ENCODE assay signal across 10 mouse cellular contexts in genomic region chr13:56159614-56160363, GRCm38 (mm10). TPM values are rescaled to one million over a fixed set of nuclear protein-coding genes. Genes with fewer than 3 reads are reported as not detected.
A peak's percentile ranks its signal among the peaks of the same experiment; 100 is the strongest.
DNase-seq lines count a peak whose midpoint lies in the region; ATAC-seq and TF ChIP-seq lines count a peak whose summit lies in the region.
"Had no signal": no experiment of that assay in that cellular context is flagged by ENCODE, and none has a peak within 500 bp of the region (broad histone marks: within the 10 kb centered on the region; RNA-seq: fewer than 3 reads in every experiment).

No protein-coding gene starts in this region.

- H3K4me2 ChIP-seq in heart, embryonic 12.5 days, result 0 out of 2 replicates have a peak overlapping the region, but pooled peaks have one; percentile 29
- H3K4me2 ChIP-seq in midbrain, postnatal 0 days (ENCODE audit: low read depth, low read length, poor library complexity, severe bottlenecking), result no peak overlapping the region
- H3K4me2 ChIP-seq in limb, embryonic 11.5 days (ENCODE audit: low read depth, severe bottlenecking), result peak overlapping the region; percentile 34

- no peaks in the 10 kb centered on the region for H3K27me3 ChIP-seq in heart, embryonic 12.5 days (replicated peaks)
- H3K27me3 ChIP-seq in midbrain, embryonic 10.5 days (ENCODE audit: low read depth, poor library complexity, severe bottlenecking), result peaks cover 3% of the 10 kb centered on the region; the same call in 1 of the 2 replicates
- H3K27me3 ChIP-seq in midbrain, postnatal 0 days (ENCODE audit: insufficient read depth, low read length), result no peaks in the 10 kb centered on the region; the same call in 1 of the 2 replicates
- no peaks in the 10 kb centered on the region for H3K27me3 ChIP-seq in limb, embryonic 11.5 days (ENCODE audit: control insufficient read depth, insufficient read depth, low read length)

- no peak overlapping the region for H3K4me3 ChIP-seq in heart, embryonic 12.5 days
- H3K4me3 ChIP-seq in midbrain, embryonic 10.5 days, result no peak overlapping the region
- no peak overlapping the region for H3K4me3 ChIP-seq in midbrain, postnatal 0 days (ENCODE audit: low read depth, low read length)
- H3K4me3 ChIP-seq in limb, embryonic 11.5 days (ENCODE audit: low read depth, low read length), result no peak overlapping the region

- no peak overlapping the region for H3K9ac ChIP-seq in heart, embryonic 12.5 days
- H3K9ac ChIP-seq in midbrain, postnatal 0 days (replicated peaks; ENCODE audit: low read length, poor library complexity, severe bottlenecking), result no peak overlapping the region
- peak overlapping the region; percentile 50; the same call in 1 of the 2 replicates for H3K9ac ChIP-seq in limb, embryonic 11.5 days (ENCODE audit: low read length)

- no peak for DNase-seq in heart, adult 8-10 months (ENCODE audit: low spot score)
- peak; percentile 28 for DNase-seq in midbrain, embryonic 10.5 days (ENCODE audit: low spot score)
- no peak for DNase-seq in midbrain, postnatal 0 days (ENCODE audit: low spot score)
- peak; percentile 88 for DNase-seq in limb, embryonic 11.5 days (ENCODE audit: low spot score)
- peak; percentile 35 for DNase-seq in yolk sac, embryonic 10.5 days (ENCODE audit: low spot score)
- no peak for DNase-seq in spleen, postnatal 14 days (ENCODE audit: low spot score in 2 of 2)
- no peak for DNase-seq in adrenal gland, postnatal 4 days (ENCODE audit: low spot score in 2 of 2)
- DNase-seq: kidney, adult 2 months had no signal

- peaks cover 37% of the 10 kb centered on the region for H3K4me1 ChIP-seq in heart, embryonic 12.5 days (replicated peaks)
- H3K4me1 ChIP-seq in midbrain, embryonic 10.5 days, result peaks cover 22% of the 10 kb centered on the region
- no peaks in the 10 kb centered on the region for H3K4me1 ChIP-seq in midbrain, postnatal 0 days (ENCODE audit: insufficient read depth, low read length)
- H3K4me1 ChIP-seq in limb, embryonic 11.5 days (ENCODE audit: control insufficient read depth, insufficient read depth, low read length), result peaks cover 70% of the 10 kb centered on the region

- no peaks in the 10 kb centered on the region for H3K36me3 ChIP-seq in heart, embryonic 12.5 days
- H3K36me3 ChIP-seq in midbrain, embryonic 10.5 days, result no peaks in the 10 kb centered on the region
- no peaks in the 10 kb centered on the region for H3K36me3 ChIP-seq in midbrain, postnatal 0 days (ENCODE audit: insufficient read depth, low read length)
- no peaks in the 10 kb centered on the region for H3K36me3 ChIP-seq in limb, embryonic 11.5 days (ENCODE audit: control insufficient read depth, insufficient read depth, low read length)

- H3K9me3 ChIP-seq in heart, embryonic 12.5 days (replicated peaks), result no peaks in the 10 kb centered on the region
- H3K9me3 ChIP-seq in midbrain, embryonic 10.5 days (replicated peaks), result no peaks in the 10 kb centered on the region
- no peaks in the 10 kb centered on the region for H3K9me3 ChIP-seq in midbrain, postnatal 0 days (ENCODE audit: low read length)
- H3K9me3 ChIP-seq in limb, embryonic 11.5 days (ENCODE audit: control insufficient read depth, low read length), result no peaks in the 10 kb centered on the region

- 43% methylated on average over 17 of the region's 17 CpGs for WGBS in heart, embryonic 12.5 days
- 57% methylated on average over 17 of the region's 17 CpGs for WGBS in midbrain, embryonic 10.5 days
- 64% methylated on average over 17 of the region's 17 CpGs for WGBS in midbrain, postnatal 0 days
- whole genome bisulfite sequencing in limb, embryonic 11.5 days, result 3% methylated on average over 17 of the region's 17 CpGs

- no peak; the same call in 1 of the 2 replicates for ATAC-seq in heart, embryonic 12.5 days (ENCODE audit: insufficient number of reproducible peaks, low FRiP score)
- ATAC-seq in midbrain, postnatal 0 days (ENCODE audit: low FRiP score), result no peak
- ATAC-seq in limb, embryonic 11.5 days (ENCODE audit: insufficient number of reproducible peaks, low FRiP score, low TSS enrichment, low read depth), result peak; percentile 83
- ATAC-seq: Patski had no signal

- no peak for TF ChIP-seq CTCF in midbrain, postnatal 0 days (IDR thresholded peaks at IDR 0.05)

- H3K27ac ChIP-seq in heart, embryonic 12.5 days (ENCODE audit: poor library complexity, severe bottlenecking), result 0 out of 2 replicates have a peak overlapping the region, but pooled peaks have one; percentile 18
- no peak overlapping the region; the same call in 1 of the 2 replicates for H3K27ac ChIP-seq in midbrain, embryonic 10.5 days (replicated peaks)
- H3K27ac ChIP-seq in midbrain, postnatal 0 days (ENCODE audit: low read depth, low read length), result no peak overlapping the region
- peak overlapping the region; percentile 90 for H3K27ac ChIP-seq in limb, embryonic 11.5 days (replicated peaks; ENCODE audit: low read depth, low read length)

RNA-seq across cellular contexts. Expression of gene Tifab, which starts 18.9 kb away (rescaled TPM):
- polyA plus RNA-seq in heart, embryonic 12.5 days (2016; fragmentation: Nextera tagmentation; extraction: Ambion mirVana), result 0.72 and 0.81 TPM in 2 replicates
- total RNA-seq in heart, adult 8-10 months (2022), result 1 to 10 TPM in 1 of 4 experiments, under 1 TPM in 3; 0.50 to 1.2 (median 0.82) TPM
- polyA plus RNA-seq in midbrain, embryonic 10.5 days (2016; fragmentation: Nextera tagmentation; extraction: Ambion mirVana), result 1.4 and 1.6 TPM in 2 replicates
- 0.49 and 0.52 TPM in 2 replicates for total RNA-seq in midbrain, postnatal 0 days (2014; rRNA removed)
- polyA plus RNA-seq in midbrain, postnatal 0 days (2015; fragmentation: Nextera tagmentation; extraction: Ambion mirVana), result 0.64 and 0.76 TPM in 2 replicates
- 0.27 and 0.52 TPM in 2 replicates for polyA plus RNA-seq in limb, embryonic 11.5 days (2014; fragmentation: Nextera tagmentation; extraction: Ambion mirVana)
- 1 to 10 TPM; 1.4 to 1.8 TPM for total RNA-seq in adrenal gland, postnatal 4 days (2021)
- polyA plus RNA-seq: Patski had no signal

RNA-seq across cellular contexts. Expression of gene H2afy, which starts 23.6 kb away (rescaled TPM):
- polyA plus RNA-seq in heart, embryonic 12.5 days (2016; fragmentation: Nextera tagmentation; extraction: Ambion mirVana), result 141 and 152 TPM in 2 replicates
- total RNA-seq in heart, adult 8-10 months (2022), result 10 to 100 TPM; 39.0 to 48.2 (median 45.6) TPM
- polyA plus RNA-seq in midbrain, embryonic 10.5 days (2016; fragmentation: Nextera tagmentation; extraction: Ambion mirVana), result 526 and 546 TPM in 2 replicates
- 117 and 163 TPM in 2 replicates for total RNA-seq in midbrain, postnatal 0 days (2014; rRNA removed)
- polyA plus RNA-seq in midbrain, postnatal 0 days (2015; fragmentation: Nextera tagmentation; extraction: Ambion mirVana), result 121 and 134 TPM in 2 replicates
- 726 and 743 TPM in 2 replicates for polyA plus RNA-seq in limb, embryonic 11.5 days (2014; fragmentation: Nextera tagmentation; extraction: Ambion mirVana)
- 100 to 1,000 TPM; 164 to 176 TPM for total RNA-seq in adrenal gland, postnatal 4 days (2021)

Comparison
In these comparisons a context has a peak if more than half of its experiments do, and no peak if none do; other contexts are left out.
1. DNase-seq: peak in midbrain, embryonic 10.5 days (single experiment), limb, embryonic 11.5 days (single experiment) and yolk sac, embryonic 10.5 days (single experiment); none in heart, adult 8-10 months (single experiment), midbrain, postnatal 0 days (single experiment), spleen, postnatal 14 days (0 of 2) and adrenal gland, postnatal 4 days (0 of 2).
2. H3K27ac ChIP-seq: peak in heart, embryonic 12.5 days (single experiment) and limb, embryonic 11.5 days (single experiment); none in midbrain, embryonic 10.5 days (single experiment) and midbrain, postnatal 0 days (single experiment).